Mouse (Mus musculus) liver, embryonic 14.5 days (tissue): ENCODE results near the gene Kctd21. TPM values are rescaled to one million over a fixed set of nuclear protein-coding genes. Genes with fewer than 3 reads are reported as not detected.
A peak's percentile ranks its signal among the peaks of the same experiment; 100 is the strongest.

Experiments
- ATAC-seq: fragments of 200-750 bp; cut with Nextera tagmentation; 2 replicates; pipeline ENCODE4 v1.8.0; 2017; ENCODE audit warnings: moderate number of reproducible peaks, mild to moderate bottlenecking, moderate library complexity; ENCODE audit not compliant: insufficient read depth
- DNase-seq, 3 experiments: peaks; one replicate each; pipeline ENCODE4 v3.0.0-alpha.2; 2012 to 2013; ENCODE audit warnings: low read depth in 3 of 3, low spot score in 3 of 3
- H3K27ac ChIP-seq: fragments of 300-500 bp; sonication (generic); 2 replicates; pipeline ENCODE4 v1.5.1; 2014; ENCODE audit warnings: moderate library complexity, mild to moderate bottlenecking, control low read depth, inconsistent platforms
- H3K27me3 ChIP-seq: fragments of 300-500 bp; sonication (generic); 2 replicates; pipeline ENCODE4 v1.6.1; 2014; ENCODE audit warnings: mild to moderate bottlenecking, low read length, moderate library complexity; ENCODE audit not compliant: control insufficient read depth, insufficient read depth
- H3K36me3 ChIP-seq: fragments of 300-500 bp; sonication (generic); replicated peaks from 2 replicates; pipeline ENCODE4 v1.6.1; 2014; ENCODE audit warnings: low read depth; ENCODE audit not compliant: control insufficient read depth, insufficient read depth
- H3K4me1 ChIP-seq, 2 experiments: fragments of 200-500 bp in 1 of 2; fragments of 300-500 bp in 1 of 2; sonication (generic) in 1 of 2; replicated peaks; 2 replicates each; pipeline ENCODE4 v1.6.1; 2012 to 2014; ENCODE audit warnings: antibody characterized with exemption in 1 of 2, inconsistent platforms in 1 of 2, low read length in 1 of 2; ENCODE audit not compliant: control insufficient read depth in 2 of 2, insufficient read depth in 2 of 2
- H3K4me2 ChIP-seq: fragments of 300-500 bp; sonication (generic); 2 replicates; pipeline ENCODE4 v1.6.1; 2014; ENCODE audit warnings: low read depth, mild to moderate bottlenecking, control low read depth, moderate library complexity
- H3K4me3 ChIP-seq, 2 experiments: fragments of 200-500 bp in 1 of 2; fragments of 300-500 bp in 1 of 2; sonication (generic) in 1 of 2; 2 replicates each; pipeline ENCODE4 v1.5.1; 2012 to 2014; ENCODE audit warnings: low read depth in 2 of 2, low read length in 2 of 2, mild to moderate bottlenecking in 2 of 2, control low read depth in 1 of 2, inconsistent platforms in 1 of 2, moderate library complexity in 1 of 2; ENCODE audit not compliant: insufficient read depth in 1 of 2
- H3K9ac ChIP-seq: fragments of 300-500 bp; sonication (generic); replicated peaks from 2 replicates; pipeline ENCODE4 v1.6.1; 2014; ENCODE audit warnings: mild to moderate bottlenecking, control low read depth, moderate library complexity
- H3K9me3 ChIP-seq: fragments of 300-500 bp; sonication (generic); 2 replicates; pipeline ENCODE4 v1.6.1; 2016; ENCODE audit warnings: low read length, mixed read lengths; ENCODE audit not compliant: control insufficient read depth
- CTCF ChIP-seq: IDR thresholded peaks from 2 replicates; pipeline ENCODE4 v1.5.1; 2016; ENCODE audit warnings: antibody characterized with exemption, low read depth, control low read depth
- EP300 ChIP-seq: IDR thresholded peaks from 2 replicates; pipeline ENCODE4 v1.6.1; 2016; ENCODE audit warnings: antibody characterized with exemption, low read depth
- WGBS: fragments of 180-500 bp; shearing (Covaris S2); extraction: QIAGEN DNeasy Blood & Tissue Kit; methylation state at CpG from one replicate; pipeline ENCODE4 v1.1.7; 2014; ENCODE audit not compliant: insufficient replicate concordance; 5-methylcytosine and 5-hydroxymethylcytosine counted together
- polyA plus RNA-seq, 2 experiments: library from polyadenylated mRNA; depleted of rRNA in 1 of 2; stranded (reverse) in 1 of 2; unstranded in 1 of 2; fragments of >200 nt; fragmentation: Nextera tagmentation in 1 of 2; extraction: Ambion mirVana in 1 of 2; gene quantifications; 2 replicates each; pipeline versions ENCODE4 v1.2.1 to v1.2.3; 2012 to 2014

Kctd21 gene
- polyA plus RNA-seq, 2 experiments, result 0.76 to 0.80 TPM

GRCm38 (mm10) chr7:97327376-97327775 lies 4.8 kb upstream of the Kctd21 start:
- H3K27ac ChIP-seq, result no peak overlapping the region
- H3K4me2 ChIP-seq, result no peak overlapping the region
- no peaks in the 10 kb centered on the region for H3K36me3 ChIP-seq
- 67% methylated on average over 4 of the region's 4 CpGs for WGBS
- ATAC-seq (no peak), DNase-seq (no peak)
- H3K9me3 ChIP-seq, result no peaks in the 10 kb centered on the region
- H3K9ac ChIP-seq, result no peak overlapping the region
- H3K4me3 ChIP-seq, result no peak overlapping the region
- peaks cover 0 to 4% of the 10 kb centered on the region in 2 experiments; a peak in 3 of 4 replicates for H3K4me1 ChIP-seq
- H3K27me3 ChIP-seq, result peaks cover 28% of the 10 kb centered on the region
- TF ChIP-seq CTCF (no peak), EP300 (no peak)

GRCm38 (mm10) chr7:97328891-97329588 lies 3.1 kb upstream of the Kctd21 start:
- WGBS, result 70% methylated on average over 13 of the region's 13 CpGs
- Histone ChIP-seq H3K9ac (no peak overlapping the region), H3K36me3 (no peaks in the 10 kb centered on the region), H3K27me3 (peaks cover 28% of the 10 kb centered on the region), H3K4me1 (peaks cover 5 to 9% of the 10 kb centered on the region in 2 experiments), H3K9me3 (no peaks in the 10 kb centered on the region), H3K27ac (no peak overlapping the region), H3K4me2 (no peak overlapping the region), H3K4me3 (no peak overlapping the region)
- TF ChIP-seq EP300, result no peak
- no peak for TF ChIP-seq CTCF
- ATAC-seq (no peak), DNase-seq (no peak)

DNA sequence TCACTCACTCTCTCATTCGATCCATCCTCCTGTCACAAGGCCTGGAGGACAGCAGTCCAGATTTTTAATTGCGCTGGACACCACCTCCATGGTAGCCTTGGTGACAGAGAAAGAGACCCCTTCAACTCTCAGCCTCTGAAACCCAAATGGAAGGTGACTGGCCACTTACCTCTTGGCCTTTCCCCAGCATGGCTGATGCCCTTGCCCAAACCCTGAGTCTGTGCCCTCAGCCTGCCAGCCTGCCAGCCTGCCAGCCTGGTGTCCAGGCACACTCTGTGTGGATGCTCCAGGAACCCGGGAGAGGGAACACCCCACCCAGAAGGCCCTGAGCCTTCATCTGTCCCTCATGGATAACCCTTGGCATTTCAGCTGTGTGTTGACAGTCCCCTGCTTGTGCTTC lies 2.5 kb upstream of the Kctd21 start:
- Histone ChIP-seq H3K4me1 (peaks cover 5 to 9% of the 10 kb centered on the region in 2 experiments), H3K27me3 (peaks cover 23% of the 10 kb centered on the region), H3K4me2 (no peak overlapping the region), H3K9me3 (no peaks in the 10 kb centered on the region), H3K27ac (no peak overlapping the region), H3K9ac (no peak overlapping the region), H3K36me3 (no peaks in the 10 kb centered on the region), H3K4me3 (no peak overlapping the region)
- no peak for DNase-seq
- no peak for ATAC-seq
- 63% methylated on average over 3 of the region's 3 CpGs for WGBS
- TF ChIP-seq CTCF, result no peak

GRCm38 (mm10) chr7:97330931-97331645 lies 1.0 kb upstream of the Kctd21 start:
- peaks cover 5 to 9% of the 10 kb centered on the region in 2 experiments for H3K4me1 ChIP-seq
- H3K36me3 ChIP-seq, result no peaks in the 10 kb centered on the region
- no peak overlapping the region for H3K27ac ChIP-seq
- DNase-seq, result no peak
- peaks cover 9% of the 10 kb centered on the region for H3K27me3 ChIP-seq
- H3K9me3 ChIP-seq, result no peaks in the 10 kb centered on the region
- H3K4me2 ChIP-seq, result peak overlapping the region; percentile 95
- TF ChIP-seq CTCF (no peak), EP300 (no peak)
- H3K4me3 ChIP-seq, result peak overlapping the region; percentile 81 to 86; a peak in 3 of 4 replicates
- H3K9ac ChIP-seq, result no peak overlapping the region
- ATAC-seq, result no peak
- WGBS, result 56% methylated on average over 11 of the region's 11 CpGs

DNA sequence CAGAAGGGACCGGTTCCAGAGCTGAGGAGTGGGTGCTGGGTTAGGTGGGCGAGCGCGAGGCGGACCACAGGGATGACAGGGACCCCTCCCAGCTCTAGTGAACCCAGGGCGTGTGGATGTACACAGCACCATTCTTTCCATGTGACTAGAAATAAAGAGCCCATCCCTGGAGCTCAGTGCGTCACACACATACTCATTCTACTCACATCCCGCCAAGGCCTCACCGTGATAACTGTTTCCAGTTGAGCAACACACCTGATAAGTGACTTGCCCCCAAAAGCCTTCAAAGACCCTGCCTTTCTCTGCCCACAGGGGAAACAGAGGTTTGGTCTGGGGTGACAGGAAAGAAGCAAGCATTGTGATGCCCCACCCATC lies 527 bp downstream of the Kctd21 start:
- H3K9ac ChIP-seq, result peak overlapping the region; percentile 70
- DNase-seq (no peak), ATAC-seq (peak; percentile 3; the same call in 1 of the 2 replicates)
- peak overlapping the region; percentile 95 for H3K4me2 ChIP-seq
- peak overlapping the region; percentile 81 to 85 for H3K4me3 ChIP-seq
- no peaks in the 10 kb centered on the region for H3K27me3 ChIP-seq
- peaks cover 5 to 9% of the 10 kb centered on the region in 2 experiments for H3K4me1 ChIP-seq
- H3K9me3 ChIP-seq, result no peaks in the 10 kb centered on the region
- no peak for TF ChIP-seq CTCF
- no peak for TF ChIP-seq EP300
- no peaks in the 10 kb centered on the region for H3K36me3 ChIP-seq
- WGBS, result 3% methylated on average over 9 of the region's 9 CpGs
- H3K27ac ChIP-seq, result no peak overlapping the region
